Mouse (Mus musculus) stomach, postnatal 0 days (tissue): ENCODE measurements around the gene Xpnpep2.

Experiments
- CTCF ChIP-seq: IDR thresholded peaks from 2 replicates; pipeline ENCODE4 v1.5.1; 2016; ENCODE audit warnings: antibody characterized with exemption, low read depth, mild to moderate bottlenecking, moderate library complexity
- EP300 ChIP-seq: optimal IDR thresholded peaks from 2 replicates; pipeline ENCODE3; 2016; ENCODE audit warnings: antibody characterized with exemption

GRCm38 (mm10) chrX:48147226-48147625, 38.7 kb downstream of the Xpnpep2 start:
- TF ChIP-seq CTCF (no peak), EP300 (no peak)
